Mouse (Mus musculus): ENCODE measurements at regions not wholly inside any gene's neighbourhood (a gene's known extent, or its start where the extent isn't known, plus 50 kb on each side); places are given as distances from the start of the nearest gene placed in this dataset.

GRCm38 (mm10) chr2:161344018-161344417 is 235.1 kb upstream of the Chd6 start:
- no peak for TF ChIP-seq CTCF (conservative IDR thresholded peaks at IDR 0.05; ENCODE audit: insufficient read depth, insufficient read length, low read depth, low read length)
- TF ChIP-seq POLR2A (IDR thresholded peaks at IDR 0.05; ENCODE audit: low read depth, low read length) = no peak

All from kidney, adult 2 months (tissue).